Mouse (Mus musculus) CH12.LX (cell line): Measurements from ENCODE around the gene Dph7.

Experiments
- CHD2 ChIP-seq: IDR thresholded peaks from 2 replicates; pipeline ENCODE4 v1.6.1; 2011; ENCODE audit warnings: low read length, improper control_type of control experiment
- CTCF ChIP-seq, 2 experiments: IDR thresholded peaks in 1 of 2; conservative IDR thresholded peaks in 1 of 2; 2 replicates each; pipeline ENCODE4 v1.5.1; 2011 to 2012; ENCODE audit warnings: low read depth in 2 of 2, low read length in 2 of 2, improper control_type of control experiment in 1 of 2, inconsistent platforms in 1 of 2, mild to moderate bottlenecking in 1 of 2, moderate library complexity in 1 of 2
- EP300 ChIP-seq: IDR thresholded peaks from 2 replicates; pipeline ENCODE4 v1.6.1; 2011; ENCODE audit warnings: low read length, improper control_type of control experiment
- SMC3 ChIP-seq: IDR thresholded peaks from 2 replicates; pipeline ENCODE4 v1.6.1; 2011; ENCODE audit warnings: low read depth, low read length, improper control_type of control experiment
- UBTF ChIP-seq: IDR thresholded peaks from 2 replicates; pipeline ENCODE4 v1.6.1; 2012; ENCODE audit warnings: low read depth, mild to moderate bottlenecking, inconsistent platforms, low read length, improper control_type of control experiment, moderate library complexity
- ZC3H11A ChIP-seq: IDR thresholded peaks from 2 replicates; pipeline ENCODE4 v1.6.1; 2012; ENCODE audit warnings: low read depth, mild to moderate bottlenecking, inconsistent platforms, low read length, improper control_type of control experiment
- ZMIZ1 ChIP-seq: IDR thresholded peaks from 2 replicates; pipeline ENCODE4 v1.6.1; 2012; ENCODE audit warnings: low read depth, mild to moderate bottlenecking, inconsistent platforms, low read length, improper control_type of control experiment

DNA sequence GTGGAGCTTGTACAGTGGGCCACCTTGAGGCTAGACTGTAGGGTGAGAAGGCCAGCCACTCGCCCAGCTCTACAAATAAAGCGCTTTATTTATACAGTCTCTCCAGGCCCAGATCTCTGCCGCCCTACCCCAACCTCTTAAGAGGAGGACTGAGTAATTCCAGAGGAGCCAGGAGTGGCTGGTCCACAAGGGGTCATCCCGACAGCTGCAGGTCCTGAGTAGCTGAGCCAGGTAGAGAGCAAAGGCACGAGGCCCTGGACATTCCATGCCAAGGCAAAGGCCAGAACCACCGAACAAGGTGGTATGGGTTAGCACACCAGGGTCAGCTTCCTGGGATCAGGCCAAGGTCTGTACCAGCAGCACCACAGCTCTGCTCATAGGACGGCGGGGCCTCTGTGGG is 36.9 kb upstream of the Dph7 start:
- TF ChIP-seq CTCF (conservative IDR thresholded peaks at IDR 0.05 in 1 of 2, IDR thresholded peaks at IDR 0.05 in 1 of 2; ENCODE audit: low read depth in 2 of 2, low read length in 2 of 2) (no peak), ZC3H11A (no peak), EP300 (no peak), UBTF (no peak), SMC3 (no peak), ZMIZ1 (no peak), CHD2 (no peak)
